ENCODE assay signal across 22 mouse cellular contexts in genomic region chr13:31863461-31863860, GRCm38 (mm10). TPM values are rescaled to one million over a fixed set of nuclear protein-coding genes. Genes with fewer than 3 reads are reported as not detected.
DNase-seq lines count a peak whose midpoint lies in the region; ATAC-seq lines count a peak whose summit lies in the region.
"Had no signal": no experiment of that assay in that cellular context is flagged by ENCODE, and none has a peak within 500 bp of the region (broad histone marks: within the 10 kb centered on the region; RNA-seq: fewer than 3 reads in every experiment).

No protein-coding gene starts in this region.

- no peaks in the 10 kb centered on the region for H3K9me3 ChIP-seq in midbrain, embryonic 14.5 days (ENCODE audit: control insufficient read depth, low read length)
- H3K9me3 ChIP-seq in midbrain, embryonic 15.5 days: no peaks in the 10 kb centered on the region
- H3K9me3 ChIP-seq in embryonic facial prominence, embryonic 14.5 days (ENCODE audit: control insufficient read depth, low read length): no peaks in the 10 kb centered on the region
- H3K9me3 ChIP-seq: forebrain, embryonic 10.5 days; heart, embryonic 15.5 days; hindbrain, embryonic 12.5 days; liver, embryonic 15.5 days; neural tube, embryonic 13.5 days had no signal

- no peak overlapping the region for H3K9ac ChIP-seq in midbrain, embryonic 14.5 days (replicated peaks; ENCODE audit: low read length)
- no peak overlapping the region for H3K9ac ChIP-seq in midbrain, embryonic 15.5 days
- no peak overlapping the region for H3K9ac ChIP-seq in embryonic facial prominence, embryonic 14.5 days (ENCODE audit: low read depth, low read length)
- H3K9ac ChIP-seq: heart, embryonic 15.5 days; hindbrain, embryonic 12.5 days; liver, embryonic 15.5 days; lung, embryonic 14.5 days; neural tube, embryonic 13.5 days had no signal

- no peak overlapping the region for H3K4me3 ChIP-seq in midbrain, embryonic 14.5 days (replicated peaks; ENCODE audit: low read depth, low read length)
- H3K4me3 ChIP-seq in midbrain, embryonic 15.5 days: no peak overlapping the region
- H3K4me3 ChIP-seq in embryonic facial prominence, embryonic 14.5 days (ENCODE audit: low read depth, low read length): no peak overlapping the region
- H3K4me3 ChIP-seq: forebrain, embryonic 10.5 days; heart, embryonic 15.5 days; hindbrain, embryonic 12.5 days; liver, embryonic 15.5 days; neural tube, embryonic 13.5 days had no signal

- 82% methylated on average over 9 of the region's 9 CpGs for WGBS in midbrain, embryonic 14.5 days
- 81% methylated on average over 9 of the region's 9 CpGs for WGBS in midbrain, embryonic 15.5 days
- WGBS in embryonic facial prominence, embryonic 14.5 days: 35% methylated on average over 9 of the region's 9 CpGs

- no peaks in the 10 kb centered on the region for H3K36me3 ChIP-seq in midbrain, embryonic 14.5 days (ENCODE audit: control insufficient read depth, insufficient read depth, low read length)
- no peaks in the 10 kb centered on the region for H3K36me3 ChIP-seq in midbrain, embryonic 15.5 days (replicated peaks)
- no peaks in the 10 kb centered on the region for H3K36me3 ChIP-seq in embryonic facial prominence, embryonic 14.5 days (ENCODE audit: control insufficient read depth, insufficient read depth, low read length)
- H3K36me3 ChIP-seq: forebrain, embryonic 10.5 days; heart, embryonic 15.5 days; hindbrain, embryonic 12.5 days; liver, embryonic 15.5 days; neural tube, embryonic 13.5 days had no signal

- H3K4me1 ChIP-seq in midbrain, embryonic 14.5 days (ENCODE audit: control insufficient read depth, insufficient read depth, low read length): no peaks in the 10 kb centered on the region
- H3K4me1 ChIP-seq in midbrain, embryonic 15.5 days: no peaks in the 10 kb centered on the region
- H3K4me1 ChIP-seq in embryonic facial prominence, embryonic 14.5 days (ENCODE audit: control insufficient read depth, insufficient read depth, low read length): peaks cover 5% of the 10 kb centered on the region; the same call in 1 of the 2 replicates
- H3K4me1 ChIP-seq: forebrain, embryonic 10.5 days; heart, embryonic 15.5 days; hindbrain, embryonic 12.5 days; liver, embryonic 15.5 days; neural tube, embryonic 13.5 days had no signal

- no peaks in the 10 kb centered on the region for H3K27me3 ChIP-seq in midbrain, embryonic 14.5 days (ENCODE audit: control insufficient read depth, insufficient read depth, low read length)
- no peaks in the 10 kb centered on the region for H3K27me3 ChIP-seq in midbrain, embryonic 15.5 days (replicated peaks)
- no peaks in the 10 kb centered on the region for H3K27me3 ChIP-seq in embryonic facial prominence, embryonic 14.5 days (replicated peaks; ENCODE audit: control insufficient read depth, insufficient read depth, low read length)
- H3K27me3 ChIP-seq: heart, embryonic 15.5 days; hindbrain, embryonic 12.5 days; liver, embryonic 15.5 days; neural tube, embryonic 13.5 days had no signal

- no peak for ATAC-seq in midbrain, embryonic 14.5 days (ENCODE audit: low FRiP score, low TSS enrichment)
- no peak for ATAC-seq in midbrain, embryonic 15.5 days (replicated peaks)
- ATAC-seq in embryonic facial prominence, embryonic 14.5 days (ENCODE audit: low read depth): peak; percentile 81
- ATAC-seq: intestine, embryonic 16.5 days had no signal

- no peak overlapping the region for H3K27ac ChIP-seq in midbrain, embryonic 14.5 days (replicated peaks; ENCODE audit: low read depth, low read length)
- H3K27ac ChIP-seq in midbrain, embryonic 15.5 days: no peak overlapping the region
- no peak overlapping the region for H3K27ac ChIP-seq in embryonic facial prominence, embryonic 14.5 days (replicated peaks; ENCODE audit: low read depth, low read length)
- H3K27ac ChIP-seq: forebrain, embryonic 10.5 days; heart, embryonic 15.5 days; hindbrain, embryonic 12.5 days; kidney, postnatal 0 days; liver, embryonic 15.5 days; neural tube, embryonic 13.5 days had no signal

- DNase-seq in embryo, embryonic 11 days: peak; percentile 39
- no peak for DNase-seq in embryo, embryonic 10.5 days (ENCODE audit: low spot score)
- DNase-seq in midbrain, embryonic 14.5 days: peak; percentile 7
- DNase-seq in NIH3T3 (ENCODE audit: low read depth): peak; percentile 5
- DNase-seq in embryonic facial prominence, embryonic 14.5 days (ENCODE audit: low spot score): peak; percentile 79
- DNase-seq in c-Kit-positive CD71-positive TER-119-positive erythroid progenitor cells, embryonic 14.5 days (ENCODE audit: low spot score): no peak
- DNase-seq: adrenal gland, postnatal 25 days; cerebellum, adult 2 months; cerebellum, postnatal 14 days; gastrocnemius, postnatal 14 days; kidney, adult 8-10 months; lung, embryonic 14.5 days; lung, postnatal 14 days; thymus, postnatal 14 days had no signal

- no peak overlapping the region for H3K4me2 ChIP-seq in midbrain, embryonic 14.5 days (ENCODE audit: low read length)
- H3K4me2 ChIP-seq in midbrain, embryonic 15.5 days: no peak overlapping the region
- H3K4me2 ChIP-seq in embryonic facial prominence, embryonic 14.5 days (ENCODE audit: low read depth, low read length): no peak overlapping the region
- H3K4me2 ChIP-seq: heart, embryonic 15.5 days; hindbrain, embryonic 12.5 days; liver, embryonic 15.5 days; lung, embryonic 14.5 days; neural tube, embryonic 13.5 days had no signal

RNA-seq across cellular contexts. Expression of gene Foxc1, which starts 57.0 kb away (rescaled TPM):
- 0.72 and 1.7 TPM in 2 replicates for polyA plus RNA-seq in midbrain, embryonic 14.5 days (2014; fragmentation: Nextera tagmentation; extraction: Ambion mirVana)
- 1.6 and 1.7 TPM in 2 replicates for polyA plus RNA-seq in midbrain, embryonic 15.5 days (2015; fragmentation: Nextera tagmentation; extraction: Ambion mirVana)
- 6.7 and 7.3 TPM in 2 replicates for polyA plus RNA-seq in embryonic facial prominence, embryonic 14.5 days (2014; fragmentation: Nextera tagmentation; extraction: Ambion mirVana)

Comparison
In these comparisons a context has a peak if more than half of its experiments do, and no peak if none do; other contexts are left out.
1. DNase-seq: peak in embryo, embryonic 11 days (single experiment), midbrain, embryonic 14.5 days (single experiment), NIH3T3 (single experiment) and embryonic facial prominence, embryonic 14.5 days (single experiment); none in embryo, embryonic 10.5 days (single experiment) and c-Kit-positive CD71-positive TER-119-positive erythroid progenitor cells, embryonic 14.5 days (single experiment).